Mouse (Mus musculus) midbrain, embryonic 15.5 days (tissue): ENCODE measurements around the gene Lrrk1. TPM values are rescaled to one million over a fixed set of nuclear protein-coding genes. Genes with fewer than 3 reads are reported as not detected.

Experiments
- ATAC-seq: fragments of 200-750 bp; cut with Nextera tagmentation; replicated peaks from 2 replicates; pipeline ENCODE4 v1.8.0; 2017; ENCODE audit warnings: moderate TSS enrichment
- H3K27ac ChIP-seq: fragments of 300-500 bp; sonication (generic); 2 replicates; pipeline ENCODE4 v1.5.1; 2015; ENCODE audit warnings: mild to moderate bottlenecking, inconsistent platforms
- H3K27me3 ChIP-seq: fragments of 300-500 bp; sonication (generic); replicated peaks from 2 replicates; pipeline ENCODE4 v1.6.1; 2015; ENCODE audit warnings: inconsistent platforms
- H3K36me3 ChIP-seq: fragments of 300-500 bp; sonication (generic); replicated peaks from 2 replicates; pipeline ENCODE4 v1.6.1; 2015; ENCODE audit warnings: inconsistent platforms
- H3K4me1 ChIP-seq: fragments of 300-500 bp; sonication (generic); 2 replicates; pipeline ENCODE4 v1.6.1; 2015; ENCODE audit warnings: inconsistent platforms
- H3K4me2 ChIP-seq: fragments of 300-500 bp; sonication (generic); 2 replicates; pipeline ENCODE4 v1.6.1; 2015; ENCODE audit warnings: inconsistent platforms, mild to moderate bottlenecking, moderate library complexity
- H3K4me3 ChIP-seq: fragments of 300-500 bp; sonication (generic); 2 replicates; pipeline ENCODE4 v1.5.1; 2015; ENCODE audit warnings: mild to moderate bottlenecking, inconsistent platforms
- H3K9ac ChIP-seq: fragments of 300-500 bp; sonication (generic); 2 replicates; pipeline ENCODE4 v1.6.1; 2015; ENCODE audit warnings: mild to moderate bottlenecking, inconsistent platforms
- H3K9me3 ChIP-seq: fragments of 300-500 bp; sonication (generic); 2 replicates; pipeline ENCODE4 v1.6.1; 2016; ENCODE audit warnings: inconsistent platforms
- WGBS: fragments of 180-500 bp; shearing (Covaris S2); methylation state at CpG from one replicate; pipeline ENCODE4 v1.1.7; 2015; ENCODE audit warnings: mixed read lengths; 5-methylcytosine and 5-hydroxymethylcytosine counted together
- polyA plus RNA-seq: library from polyadenylated mRNA; unstranded; fragments of >200 nt; fragmentation: Nextera tagmentation; extraction: Ambion mirVana; gene quantifications from 2 replicates; pipeline ENCODE4 v1.2.1, GENCODE M21; 2015

Lrrk1 gene
- polyA plus RNA-seq, 1 experiment from 2014 or later, result 3.7 TPM

DNA sequence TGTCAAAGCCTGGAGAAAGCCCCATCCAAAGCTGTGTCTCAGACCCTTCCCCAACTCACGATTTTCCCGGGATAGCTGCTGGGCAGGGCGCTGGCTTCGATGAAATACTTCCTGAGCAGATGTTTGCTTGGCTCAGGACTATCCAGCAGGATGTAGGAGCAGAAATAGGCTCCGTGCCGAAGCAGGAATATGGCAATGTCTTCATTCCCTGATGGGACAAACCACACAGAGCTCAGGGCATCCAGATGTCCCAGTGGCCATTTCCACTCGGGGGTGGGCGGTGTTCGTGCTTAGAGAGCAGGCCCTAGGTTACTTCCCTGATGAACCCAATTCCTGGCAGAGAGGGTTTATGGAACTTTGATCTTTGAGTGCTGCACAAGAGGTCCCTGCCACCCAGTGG lies 57.5 kb downstream of the Lrrk1 start:
- 87% methylated on average over 9 of the region's 9 CpGs for WGBS

DNA sequence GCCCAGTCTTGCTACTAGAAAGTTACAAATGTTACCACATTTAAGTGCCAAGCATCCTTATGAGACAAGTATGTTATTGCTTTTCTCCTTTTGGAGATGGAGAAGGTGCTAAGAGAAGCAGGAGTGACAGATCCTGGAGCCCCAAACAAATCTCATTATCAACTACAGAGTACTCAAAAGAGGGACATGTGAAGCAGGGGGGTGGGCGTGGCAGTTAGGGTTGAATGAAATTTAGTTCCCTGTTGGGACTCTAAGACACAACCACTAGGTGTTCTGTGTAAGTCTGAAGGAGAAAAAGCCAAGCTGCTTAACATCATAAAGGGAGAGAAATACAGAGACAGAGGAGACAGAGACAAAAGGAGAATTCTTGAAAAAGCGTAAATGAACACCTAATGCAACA lies 60.6 kb downstream of the Lrrk1 start:
- Histone ChIP-seq H3K27me3 (no peaks in the 10 kb centered on the region), H3K36me3 (no peaks in the 10 kb centered on the region), H3K4me1 (no peaks in the 10 kb centered on the region), H3K9me3 (no peaks in the 10 kb centered on the region), H3K27ac (no peak overlapping the region), H3K4me3 (no peak overlapping the region), H3K4me2 (no peak overlapping the region), H3K9ac (no peak overlapping the region)
- 51% methylated on average over 2 of the region's 2 CpGs for WGBS
- ATAC-seq, result no peak

More for the DNA sequence above, 57.5 kb downstream of the Lrrk1 start:
- no peaks in the 10 kb centered on the region for H3K27me3 ChIP-seq
- no peak overlapping the region for H3K4me3 ChIP-seq
- H3K4me1 ChIP-seq, result no peaks in the 10 kb centered on the region
- no peaks in the 10 kb centered on the region for H3K9me3 ChIP-seq
- no peak overlapping the region for H3K4me2 ChIP-seq
- no peaks in the 10 kb centered on the region for H3K36me3 ChIP-seq
- H3K9ac ChIP-seq, result no peak overlapping the region
- H3K27ac ChIP-seq, result no peak overlapping the region
- no peak for ATAC-seq

DNA sequence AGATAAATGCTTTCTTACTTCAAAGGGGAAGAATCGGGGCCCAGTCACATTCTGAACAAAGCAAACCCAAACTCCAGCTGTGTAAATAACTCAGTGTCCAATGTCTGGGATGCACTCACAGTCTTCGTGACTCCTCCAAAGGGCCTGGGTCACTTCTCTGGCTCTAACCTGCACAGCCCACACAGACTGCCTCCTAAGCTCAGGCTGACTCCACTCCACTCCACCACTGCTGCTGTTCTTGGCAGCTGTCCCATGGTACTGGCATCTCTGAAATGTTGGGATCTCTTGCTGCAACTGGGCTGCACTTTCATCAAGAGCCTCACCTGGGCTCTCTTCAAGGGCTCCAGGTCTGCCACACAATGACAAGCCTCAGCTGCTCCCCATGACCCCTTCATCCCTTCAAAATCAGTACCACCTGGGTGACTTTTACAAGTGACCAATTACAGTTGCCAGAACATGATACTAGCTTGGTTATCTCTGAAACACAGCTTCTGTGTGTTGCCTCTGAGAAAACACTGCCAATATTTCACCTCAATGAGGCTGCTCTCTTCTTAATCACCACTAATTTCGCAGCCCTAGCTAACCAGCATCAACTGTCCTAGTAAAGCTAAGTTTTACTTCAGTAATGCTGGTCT lies 62.6 kb downstream of the Lrrk1 start:
- Histone ChIP-seq H3K4me1 (peaks cover 5% of the 10 kb centered on the region; the same call in 1 of the 2 replicates), H3K4me3 (no peak overlapping the region), H3K27ac (no peak overlapping the region), H3K27me3 (no peaks in the 10 kb centered on the region), H3K36me3 (no peaks in the 10 kb centered on the region), H3K9me3 (no peaks in the 10 kb centered on the region), H3K9ac (no peak overlapping the region), H3K4me2 (no peak overlapping the region)
- no peak for ATAC-seq
- 74% methylated on average over 3 of the region's 3 CpGs for WGBS

DNA sequence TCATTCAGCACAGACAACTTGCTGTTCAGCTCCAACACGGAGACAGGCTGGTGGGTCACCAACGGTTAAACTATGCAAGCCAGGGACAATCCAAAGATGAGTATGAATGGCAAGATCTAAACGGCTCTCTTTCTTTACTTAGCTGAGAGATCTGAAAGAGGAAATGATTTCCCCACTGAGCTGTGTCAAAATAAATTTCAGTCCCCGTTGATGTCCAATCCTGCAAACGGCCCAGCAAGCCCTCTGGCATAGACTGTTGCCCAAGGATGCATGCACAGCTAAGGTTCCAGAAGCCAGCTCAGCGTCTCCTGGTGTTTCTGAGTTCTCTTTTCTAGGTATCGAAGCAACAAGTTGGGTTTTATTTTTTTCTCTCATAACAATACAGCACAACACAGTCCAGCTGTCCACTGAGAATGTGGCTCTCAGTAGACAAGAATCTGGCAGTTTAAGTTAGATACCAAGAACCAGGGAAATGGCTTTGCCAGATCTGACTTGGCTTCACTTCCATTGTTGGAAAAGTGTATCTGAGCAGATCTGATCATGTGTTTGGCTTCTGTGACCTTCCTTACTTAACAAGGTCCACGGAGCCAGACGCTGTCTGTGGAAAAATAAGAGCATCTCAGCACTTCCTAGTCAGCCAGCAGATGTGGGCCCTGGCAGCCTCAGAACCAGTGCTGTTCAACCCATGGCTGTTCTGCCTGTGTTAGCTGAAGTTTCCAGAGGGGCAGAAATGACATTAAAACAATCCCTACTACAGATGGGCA lies 64.7 kb downstream of the Lrrk1 start:
- no peak overlapping the region for H3K4me2 ChIP-seq
- no peaks in the 10 kb centered on the region for H3K9me3 ChIP-seq
- peaks cover 5% of the 10 kb centered on the region; the same call in 1 of the 2 replicates for H3K4me1 ChIP-seq
- no peak for ATAC-seq
- H3K4me3 ChIP-seq, result no peak overlapping the region
- no peak overlapping the region for H3K9ac ChIP-seq
- H3K36me3 ChIP-seq, result no peaks in the 10 kb centered on the region
- WGBS, result 75% methylated on average over 9 of the region's 9 CpGs
- no peak overlapping the region for H3K27ac ChIP-seq
- H3K27me3 ChIP-seq, result no peaks in the 10 kb centered on the region

DNA sequence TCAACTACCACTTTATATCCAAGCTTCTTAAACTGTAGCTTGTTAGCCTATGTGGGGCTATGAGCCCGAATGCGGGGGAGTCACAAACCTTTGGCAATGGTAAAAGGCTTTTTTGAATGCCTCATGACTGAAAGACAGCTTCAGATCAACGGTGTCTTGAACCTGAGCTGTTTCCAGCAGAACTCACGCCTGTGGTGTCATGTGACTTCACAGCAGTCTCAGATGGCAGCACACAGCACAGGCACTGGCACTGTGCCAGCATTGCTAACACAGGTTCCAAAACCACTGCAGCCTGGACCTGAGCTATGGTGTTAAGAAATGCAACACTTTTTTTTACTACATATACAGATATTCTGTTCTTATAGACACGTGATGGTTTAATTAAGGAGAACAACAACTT lies 67.2 kb downstream of the Lrrk1 start:
- Histone ChIP-seq H3K4me1 (peaks cover 5% of the 10 kb centered on the region; the same call in 1 of the 2 replicates), H3K36me3 (no peaks in the 10 kb centered on the region), H3K4me3 (no peak overlapping the region), H3K9ac (no peak overlapping the region), H3K4me2 (no peak overlapping the region), H3K9me3 (no peaks in the 10 kb centered on the region), H3K27me3 (no peaks in the 10 kb centered on the region), H3K27ac (no peak overlapping the region)
- WGBS, result 52% methylated on average over 5 of the region's 5 CpGs
- no peak for ATAC-seq

DNA sequence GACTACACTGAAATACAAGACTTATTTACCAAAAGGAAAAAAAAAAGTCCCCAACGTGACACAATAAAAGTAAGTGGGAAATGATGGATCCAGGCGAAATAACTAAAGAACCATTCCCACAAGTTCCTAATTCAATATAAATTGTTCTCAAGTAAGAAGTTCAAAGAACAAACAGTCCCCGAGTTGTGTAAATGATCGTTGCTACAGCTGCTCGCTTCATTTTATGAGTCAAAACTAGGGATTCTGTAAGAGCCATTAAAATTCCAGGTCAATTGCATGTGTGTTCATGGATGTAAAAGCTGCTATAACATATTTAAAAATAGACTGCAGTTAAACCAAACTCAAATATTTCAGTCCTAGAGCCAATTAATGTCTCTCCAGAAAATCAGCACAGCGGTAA lies 70.0 kb downstream of the Lrrk1 start:
- no peaks in the 10 kb centered on the region for H3K27me3 ChIP-seq
- no peak overlapping the region for H3K27ac ChIP-seq
- no peak for ATAC-seq
- no peaks in the 10 kb centered on the region for H3K9me3 ChIP-seq
- 89% methylated on average over 6 of the region's 6 CpGs for WGBS
- no peak overlapping the region for H3K4me2 ChIP-seq
- H3K4me1 ChIP-seq, result peaks cover 5% of the 10 kb centered on the region; the same call in 1 of the 2 replicates
- H3K9ac ChIP-seq, result no peak overlapping the region
- no peaks in the 10 kb centered on the region for H3K36me3 ChIP-seq
- no peak overlapping the region for H3K4me3 ChIP-seq

DNA sequence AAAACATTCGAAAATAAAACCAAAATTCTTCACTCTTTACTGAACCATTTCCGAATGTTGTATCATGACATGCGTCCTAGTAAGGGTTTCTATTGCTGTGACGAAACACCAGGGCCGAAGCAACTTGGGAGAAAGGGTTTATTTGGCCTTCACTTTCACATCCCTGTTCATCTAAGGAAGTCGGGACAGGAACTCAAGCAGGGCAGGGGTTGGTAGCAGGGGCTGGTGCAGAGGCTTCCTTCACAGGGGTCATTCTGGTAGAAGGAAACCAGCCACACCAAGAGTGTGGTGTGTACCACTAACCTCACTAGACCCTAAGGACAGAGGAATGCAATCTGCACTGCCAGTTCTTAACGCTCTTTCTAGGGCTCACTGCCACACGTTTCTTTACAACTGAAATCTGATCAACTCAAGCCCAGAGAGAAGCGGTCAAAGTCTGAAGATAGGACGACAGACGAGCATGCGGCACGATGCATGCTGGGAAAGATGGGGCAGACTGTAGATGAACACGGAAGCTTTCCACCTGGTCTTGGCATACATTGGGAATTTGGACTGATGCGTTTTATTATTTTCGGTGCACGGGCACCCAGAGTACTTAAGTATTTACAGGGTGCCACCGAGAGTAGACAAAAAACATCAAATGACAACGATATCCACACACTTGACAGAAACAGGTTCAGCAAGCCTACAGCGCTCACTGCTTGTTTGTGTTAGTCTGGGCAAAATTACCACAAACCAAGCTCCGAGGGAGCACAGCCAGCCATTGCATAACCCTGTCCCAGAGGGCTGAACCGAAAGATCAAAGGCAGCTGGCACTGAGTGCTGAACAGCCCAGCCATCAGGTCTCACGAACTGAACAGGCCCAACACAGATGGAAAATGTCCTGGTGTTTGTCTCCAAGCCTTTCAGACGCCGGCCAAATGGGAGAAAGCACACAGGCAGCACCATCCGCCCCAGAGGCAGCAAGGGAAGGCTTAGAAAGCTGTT lies 77.2 kb downstream of the Lrrk1 start:
- no peaks in the 10 kb centered on the region for H3K4me1 ChIP-seq
- 87% methylated on average over 26 of the region's 26 CpGs for WGBS
- H3K9me3 ChIP-seq, result no peaks in the 10 kb centered on the region
- H3K27ac ChIP-seq, result no peak overlapping the region
- no peak overlapping the region for H3K4me3 ChIP-seq
- ATAC-seq, result no peak
- H3K4me2 ChIP-seq, result no peak overlapping the region
- no peaks in the 10 kb centered on the region for H3K27me3 ChIP-seq
- no peaks in the 10 kb centered on the region for H3K36me3 ChIP-seq
- no peak overlapping the region for H3K9ac ChIP-seq

DNA sequence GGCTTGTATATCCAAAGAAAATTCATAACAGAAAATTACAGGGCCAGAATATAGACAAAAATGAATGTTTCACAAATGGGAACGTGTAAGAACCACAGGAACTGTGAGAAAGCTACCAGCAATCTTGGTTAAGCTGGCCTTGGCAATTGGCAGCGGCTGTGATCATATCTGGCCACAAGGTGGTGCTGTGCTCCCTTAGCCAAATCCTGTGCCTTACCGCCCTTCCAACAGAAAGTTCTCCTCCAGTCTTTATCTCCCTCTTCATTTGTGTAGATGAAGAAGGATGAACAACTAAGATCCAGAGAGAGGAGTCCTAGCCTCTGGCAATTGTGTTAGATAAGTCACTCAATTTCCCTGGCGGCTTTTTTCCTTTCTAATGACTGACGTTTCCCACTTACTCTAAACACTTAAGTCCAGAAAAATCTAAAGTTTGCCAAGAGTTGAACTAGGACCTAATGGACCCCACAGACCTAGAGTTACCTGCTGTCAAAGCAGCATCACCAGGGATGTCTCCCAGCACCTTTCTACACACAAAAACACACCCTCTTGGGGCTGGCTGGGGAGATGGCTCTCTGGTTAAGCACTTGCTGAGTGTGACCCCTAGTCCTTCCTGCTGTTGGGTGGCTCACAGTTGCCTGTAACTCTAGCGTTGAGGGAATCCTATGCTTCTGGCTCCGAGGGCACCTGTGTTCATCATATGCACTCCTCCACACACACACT lies 78.0 kb downstream of the Lrrk1 start:
- Histone ChIP-seq H3K27me3 (no peaks in the 10 kb centered on the region), H3K27ac (no peak overlapping the region), H3K4me3 (no peak overlapping the region), H3K9ac (no peak overlapping the region), H3K9me3 (no peaks in the 10 kb centered on the region), H3K36me3 (no peaks in the 10 kb centered on the region), H3K4me2 (no peak overlapping the region), H3K4me1 (no peaks in the 10 kb centered on the region)
- 44% methylated on average over 7 of the region's 7 CpGs for WGBS
- ATAC-seq, result no peak

DNA sequence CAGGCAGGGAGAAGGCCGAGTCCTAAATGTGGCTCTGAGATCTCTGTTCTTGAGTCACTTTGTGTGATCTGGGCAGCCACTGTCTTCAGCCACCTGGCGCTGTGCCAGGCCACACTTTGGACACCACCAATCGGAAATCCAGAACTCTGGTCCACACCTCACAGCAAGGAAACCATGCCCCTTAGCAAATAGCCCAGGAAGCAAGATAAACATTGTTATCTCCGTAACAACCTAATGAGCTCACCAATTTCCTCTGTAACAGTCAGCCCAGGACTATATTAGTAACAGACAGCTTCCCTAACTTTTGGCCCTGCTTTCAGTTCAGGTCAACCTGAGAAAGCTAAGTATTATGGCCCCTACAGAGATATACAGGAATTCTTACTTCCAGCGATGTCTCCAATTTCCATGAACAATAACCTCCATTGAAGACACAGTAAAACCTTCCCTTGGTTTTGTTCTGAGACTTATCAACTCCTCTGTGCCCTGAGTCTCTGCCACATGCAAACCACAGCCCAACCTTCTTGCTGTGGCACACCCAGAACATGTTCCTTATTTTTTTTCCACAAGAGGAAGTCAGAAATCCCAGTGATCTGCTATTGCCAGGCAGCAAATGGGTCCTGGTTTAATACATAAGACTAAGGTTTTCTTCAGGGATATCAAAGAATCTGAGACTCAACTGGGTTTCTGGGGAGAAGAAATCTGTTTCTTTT lies 78.8 kb downstream of the Lrrk1 start:
- H3K27me3 ChIP-seq, result no peaks in the 10 kb centered on the region
- H3K27ac ChIP-seq, result no peak overlapping the region
- no peak overlapping the region for H3K4me3 ChIP-seq
- WGBS, result 71% methylated on average over 5 of the region's 5 CpGs
- no peak overlapping the region for H3K4me2 ChIP-seq
- no peak overlapping the region for H3K9ac ChIP-seq
- no peaks in the 10 kb centered on the region for H3K4me1 ChIP-seq
- H3K9me3 ChIP-seq, result no peaks in the 10 kb centered on the region
- no peak for ATAC-seq
- no peaks in the 10 kb centered on the region for H3K36me3 ChIP-seq

DNA sequence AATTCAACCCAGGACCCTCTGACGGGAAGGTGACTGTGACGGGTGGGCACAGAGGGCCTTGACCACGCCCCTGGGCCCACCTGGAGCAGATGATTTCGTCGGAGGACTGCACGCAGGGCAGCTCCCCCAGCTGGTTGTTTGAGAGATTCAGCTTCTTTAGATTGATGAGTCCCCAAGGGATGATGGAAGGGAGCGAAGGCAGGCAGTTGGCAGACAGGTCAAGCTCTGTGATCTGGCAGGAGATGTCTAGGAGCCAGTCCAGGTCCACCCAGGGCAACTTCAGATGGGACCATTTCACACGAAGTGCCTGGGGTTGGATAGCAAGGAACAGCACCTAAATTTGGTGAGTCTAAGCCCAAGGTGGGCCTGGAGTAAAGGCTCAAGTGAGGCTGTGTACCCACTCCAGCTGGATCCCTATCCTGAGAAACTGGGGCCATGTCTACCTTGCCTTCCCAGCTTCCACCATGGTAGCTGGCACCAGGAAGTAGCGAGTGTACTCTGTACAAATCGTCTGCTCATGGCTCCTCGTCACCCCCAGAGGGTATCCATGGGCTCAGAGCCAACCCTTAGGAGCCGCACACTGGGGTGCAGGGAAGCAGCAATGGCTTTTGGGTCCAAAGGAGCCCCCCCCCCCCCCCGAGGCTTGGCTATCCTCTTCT lies 79.4 kb downstream of the Lrrk1 start:
- no peaks in the 10 kb centered on the region for H3K4me1 ChIP-seq
- no peaks in the 10 kb centered on the region for H3K27me3 ChIP-seq
- H3K9ac ChIP-seq, result no peak overlapping the region
- no peaks in the 10 kb centered on the region for H3K9me3 ChIP-seq
- WGBS, result 75% methylated on average over 13 of the region's 13 CpGs
- no peaks in the 10 kb centered on the region for H3K36me3 ChIP-seq
- no peak overlapping the region for H3K27ac ChIP-seq
- ATAC-seq, result no peak
- H3K4me2 ChIP-seq, result no peak overlapping the region
- H3K4me3 ChIP-seq, result no peak overlapping the region

DNA sequence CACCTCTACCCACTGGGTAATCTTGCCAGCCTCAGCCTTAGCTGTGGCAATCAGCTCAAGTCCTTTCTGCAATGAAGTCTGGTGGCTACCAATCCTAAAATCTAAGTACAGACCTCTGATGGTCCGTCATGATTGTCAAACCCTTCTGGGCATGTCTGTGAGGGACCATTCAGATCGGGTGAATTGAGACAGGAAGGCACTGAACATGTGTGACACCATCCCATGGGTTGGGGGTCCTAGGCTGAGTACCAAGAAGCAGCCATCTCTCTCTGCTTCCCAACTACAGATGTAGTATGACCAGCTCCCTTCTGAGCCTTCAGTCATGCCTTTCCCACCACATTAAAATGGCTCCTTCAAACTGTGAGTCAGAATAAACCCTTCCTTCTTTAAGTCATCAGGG lies 80.4 kb downstream of the Lrrk1 start:
- Histone ChIP-seq H3K4me2 (no peak overlapping the region), H3K27me3 (no peaks in the 10 kb centered on the region), H3K9ac (no peak overlapping the region), H3K9me3 (no peaks in the 10 kb centered on the region), H3K27ac (no peak overlapping the region), H3K4me3 (no peak overlapping the region), H3K4me1 (no peaks in the 10 kb centered on the region), H3K36me3 (no peaks in the 10 kb centered on the region)
- 84% methylated on average over 2 of the region's 2 CpGs for WGBS
- no peak for ATAC-seq
